Mouse (Mus musculus): ENCODE results near the gene Ppp1r12a.

Ppp1r12a gene

DNA sequence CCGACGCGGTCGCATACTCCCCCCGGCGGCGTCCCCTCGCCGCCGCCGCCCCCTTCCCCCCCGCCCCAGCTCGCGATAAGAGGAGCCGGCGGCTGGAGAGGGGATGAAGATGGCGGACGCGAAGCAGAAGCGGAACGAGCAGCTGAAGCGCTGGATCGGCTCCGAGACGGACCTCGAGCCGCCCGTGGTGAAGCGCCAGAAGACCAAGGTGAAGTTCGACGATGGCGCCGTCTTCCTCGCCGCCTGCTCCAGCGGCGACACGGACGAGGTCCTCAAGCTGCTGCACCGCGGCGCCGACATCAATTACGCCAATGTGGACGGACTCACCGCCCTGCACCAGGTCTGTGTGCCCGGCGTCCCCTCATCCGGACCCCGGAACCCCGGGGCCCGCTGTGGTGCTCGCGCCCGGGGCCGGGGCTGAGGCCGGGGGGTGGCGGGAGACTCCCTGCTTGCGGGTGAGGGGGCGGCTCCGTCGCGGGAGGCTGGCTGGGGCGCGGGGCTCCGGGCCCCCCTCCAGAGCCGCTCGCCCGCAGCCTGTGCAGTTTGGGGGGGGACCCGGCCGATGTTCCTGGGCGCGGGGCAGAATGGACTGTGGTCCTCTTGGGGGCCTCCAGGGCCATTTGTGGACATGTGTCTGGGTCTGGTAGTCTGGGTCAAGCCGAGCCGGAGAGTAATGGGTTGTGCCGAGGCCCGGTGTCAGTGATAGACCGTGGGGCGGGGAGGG is 466 bp downstream of the Ppp1r12a start:
- no peak for DNase-seq

DNA sequence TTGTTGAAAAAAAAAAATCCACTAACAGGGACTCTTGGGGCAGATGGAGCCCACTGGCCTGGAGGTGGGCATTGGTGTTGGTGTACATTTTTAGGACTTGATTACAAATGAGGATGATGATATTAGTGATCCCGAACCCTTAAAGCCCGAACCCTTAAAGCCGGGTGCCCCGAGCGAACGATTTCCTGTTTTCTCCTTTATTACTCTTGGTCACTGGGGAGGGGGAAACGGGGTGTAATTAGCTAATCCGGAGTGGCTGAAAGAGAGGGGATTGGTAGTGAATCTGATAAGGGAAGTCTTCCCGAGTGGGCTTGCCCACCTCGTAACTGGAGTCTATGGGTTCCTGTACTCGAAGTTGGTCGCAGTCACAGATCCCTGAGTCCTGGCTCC is 1.0 kb downstream of the Ppp1r12a start:
- peak in 1 of 2 experiments; percentile 34 for DNase-seq

DNA sequence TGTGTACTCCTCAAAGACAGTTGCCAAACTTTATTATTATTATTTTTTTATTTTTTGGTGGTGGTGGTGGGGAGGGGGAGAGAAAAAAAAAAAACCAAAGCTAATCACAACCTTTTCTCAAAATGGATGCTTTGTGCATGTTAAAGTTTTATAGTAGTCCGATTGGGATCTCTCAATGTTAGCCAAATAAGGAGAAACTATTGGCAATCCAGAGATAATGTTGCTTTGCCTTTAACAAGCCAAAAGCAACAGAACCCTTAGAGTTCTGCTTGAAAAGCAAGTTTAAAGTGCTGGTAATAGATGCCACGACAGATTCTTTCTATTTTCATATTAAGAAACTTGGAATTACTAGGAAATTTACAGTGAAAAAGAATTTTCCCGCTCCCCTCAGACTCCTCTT is 1.5 kb downstream of the Ppp1r12a start:
- no peak for DNase-seq

DNA sequence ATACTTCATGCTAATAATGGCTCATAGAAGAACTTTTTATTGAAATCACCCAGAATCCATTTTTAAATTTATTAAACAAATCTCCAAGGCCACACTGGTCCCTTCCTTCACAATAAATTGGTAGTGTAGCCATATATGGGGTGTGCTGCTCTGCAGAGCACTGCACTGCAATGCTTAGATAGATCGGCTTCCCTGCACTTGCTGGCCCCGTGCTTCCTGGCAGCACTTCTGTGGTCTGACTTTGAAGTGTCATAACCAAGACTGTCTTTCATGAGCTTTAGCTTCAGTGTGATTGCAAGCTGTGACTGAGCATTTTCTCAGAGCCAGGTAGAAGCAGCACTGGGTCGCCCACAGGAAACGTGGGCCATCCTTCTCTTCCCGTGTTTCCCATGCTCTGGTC is 5.8 kb downstream of the Ppp1r12a start:
- DNase-seq = peak; percentile 41 to 47

DNA sequence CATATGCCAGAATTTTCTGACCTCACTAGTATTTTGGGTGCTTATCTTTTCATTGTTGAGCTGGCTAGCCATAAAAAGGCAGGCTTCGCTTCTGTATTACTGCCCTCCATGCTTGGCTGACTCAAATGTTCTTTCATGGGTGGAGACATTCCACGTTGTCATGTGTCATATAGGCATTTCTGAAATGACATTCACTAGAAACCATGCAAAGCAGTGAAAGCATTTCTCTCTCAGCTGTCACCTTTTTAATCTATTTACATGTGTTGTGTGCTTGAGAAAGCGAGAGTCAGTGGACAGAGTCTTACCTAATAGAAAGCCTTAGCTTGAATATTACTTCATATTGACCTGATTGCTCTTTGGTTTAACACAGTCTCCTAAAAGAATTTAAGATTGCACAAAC is 8.8 kb downstream of the Ppp1r12a start:
- DNase-seq = no peak

DNA sequence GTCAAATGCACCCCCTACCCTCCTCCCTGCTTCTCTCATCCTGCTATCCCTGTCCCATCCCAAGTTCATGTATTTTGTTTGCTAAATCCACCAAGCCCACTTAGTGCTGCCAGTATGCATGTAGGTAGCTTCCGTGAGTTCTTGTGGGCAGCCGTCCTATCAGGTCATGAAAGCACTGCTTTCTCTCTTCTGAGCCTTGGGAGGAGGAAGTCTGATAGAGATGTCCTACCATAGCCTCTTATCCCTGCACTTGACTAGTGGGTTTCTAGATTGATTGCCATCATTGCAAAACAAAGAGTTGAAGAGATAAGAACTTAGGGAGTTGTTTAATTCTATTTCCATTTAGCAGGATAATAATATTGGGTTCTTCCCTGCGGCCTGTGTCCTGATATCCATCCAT is 9.6 kb downstream of the Ppp1r12a start:
- DNase-seq = no peak

DNA sequence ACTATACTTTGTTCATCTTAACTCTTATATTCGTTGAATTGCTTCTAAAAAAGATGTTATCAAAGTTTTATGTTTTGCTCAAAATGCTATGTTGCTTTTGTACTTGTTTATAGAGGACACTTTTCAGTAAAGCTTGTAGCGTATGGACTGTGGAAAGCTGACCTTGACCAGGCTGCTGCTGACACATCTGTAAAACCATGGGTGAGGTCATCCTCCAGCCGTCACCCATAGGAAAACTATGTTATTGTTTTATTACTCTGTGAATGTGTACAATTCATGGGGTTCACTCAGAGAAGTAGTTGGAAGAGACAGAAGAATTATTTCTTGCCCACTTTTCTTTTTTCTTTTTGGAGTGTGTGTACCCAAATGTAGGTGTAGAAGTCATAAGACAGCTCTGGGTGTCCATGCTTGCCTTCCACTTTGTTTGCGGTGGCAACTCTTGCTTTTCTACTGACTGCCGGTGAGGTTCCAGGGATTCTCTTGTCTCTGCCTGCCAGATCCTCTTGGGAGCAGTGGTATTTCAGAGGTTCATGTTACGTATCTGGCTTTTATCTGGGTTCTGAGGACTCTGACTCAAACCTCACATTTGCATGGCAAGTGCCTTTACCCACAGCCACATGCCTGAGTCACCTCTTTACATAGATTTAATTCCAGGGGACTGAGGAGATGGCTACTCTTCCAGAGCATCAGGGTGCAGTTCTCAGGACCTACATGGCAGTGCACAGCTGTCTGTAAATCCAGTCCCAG is 11.0 kb downstream of the Ppp1r12a start:
- no peak for DNase-seq

DNA sequence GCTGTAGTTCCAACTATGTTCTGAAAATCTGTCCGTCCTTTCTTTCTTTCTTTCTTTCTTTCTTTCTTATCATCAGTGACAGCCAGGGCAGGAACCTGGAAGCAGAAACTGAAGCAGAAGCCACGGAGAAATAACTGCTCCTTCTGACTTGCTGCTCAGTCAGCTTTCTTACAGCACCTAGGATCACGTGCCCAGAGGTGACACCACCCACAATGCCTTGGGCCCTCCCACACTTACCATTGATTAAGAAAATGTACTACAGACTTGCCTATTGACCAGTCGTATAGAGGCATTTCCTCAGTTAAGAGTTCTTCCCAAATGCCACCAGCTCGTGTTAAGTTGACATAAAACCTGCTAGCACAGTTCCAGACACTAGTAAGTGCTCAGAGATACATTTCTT is 12.1 kb downstream of the Ppp1r12a start:
- no peak for DNase-seq

DNA sequence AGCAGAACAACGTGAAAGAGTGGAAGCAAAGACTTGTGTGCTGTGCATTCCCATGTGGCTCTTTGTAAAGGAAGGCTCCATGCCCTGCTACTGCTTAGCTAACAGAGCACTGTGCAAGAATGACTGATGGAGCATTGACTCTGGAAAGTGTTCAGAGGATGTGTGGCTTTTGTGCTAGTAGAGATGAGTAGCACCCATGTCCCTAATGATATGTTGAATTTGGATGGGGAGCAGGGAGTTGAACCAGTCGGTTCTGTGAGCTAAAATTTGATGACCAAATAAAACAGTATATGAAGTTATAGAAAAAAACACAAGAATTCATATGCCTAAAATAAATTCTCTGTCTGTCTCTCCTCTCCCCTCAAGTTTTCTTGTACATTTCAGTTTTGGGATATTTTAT is 13.9 kb downstream of the Ppp1r12a start:
- no peak for DNase-seq

DNA sequence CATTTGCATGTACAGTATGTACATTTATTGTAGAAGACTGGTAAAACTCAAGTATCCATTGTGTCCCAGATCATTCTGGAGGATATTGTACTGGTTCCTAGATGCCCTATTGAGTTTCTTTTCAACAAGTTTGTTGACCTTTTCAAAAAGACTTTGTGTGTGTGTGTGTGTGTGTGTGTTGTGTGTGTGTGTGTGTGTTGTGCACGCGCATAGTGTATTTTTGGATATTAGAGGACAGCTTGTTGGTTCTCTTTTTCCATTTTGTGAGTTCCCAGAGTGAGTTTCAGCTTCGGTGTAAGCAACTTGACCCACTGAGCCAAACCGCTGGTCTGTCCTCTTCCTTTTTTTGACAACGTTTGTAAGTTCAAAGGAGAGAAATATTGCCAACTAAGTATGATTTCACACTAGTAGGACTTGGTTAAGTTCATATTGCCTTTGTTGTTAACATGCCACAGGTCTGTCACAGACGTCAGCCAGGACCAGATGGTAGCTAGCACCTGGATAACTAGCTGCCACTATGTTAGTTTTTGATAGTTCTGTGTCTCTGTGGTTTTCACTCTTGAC is 16.4 kb downstream of the Ppp1r12a start:
- no peak for DNase-seq

DNA sequence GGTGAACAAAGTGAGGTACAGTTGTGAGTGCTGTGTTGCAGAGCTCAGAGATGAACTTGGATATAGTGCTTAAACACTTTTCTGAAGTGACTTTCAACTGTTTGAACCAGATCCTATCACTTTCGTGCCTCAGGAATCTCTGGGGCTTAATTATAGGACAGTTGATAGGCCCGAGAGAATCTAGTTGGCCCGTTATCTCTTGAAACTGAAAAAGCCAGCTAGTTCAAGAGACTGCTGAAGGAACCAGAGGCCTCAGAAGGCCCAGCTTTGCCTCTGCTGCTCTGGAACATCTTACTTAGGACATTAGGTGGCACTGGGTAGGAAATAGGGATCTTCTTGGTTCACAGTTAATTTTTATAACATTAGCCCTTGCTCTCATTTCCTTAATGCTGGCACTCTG is 17.4 kb downstream of the Ppp1r12a start:
- DNase-seq = no peak

DNA sequence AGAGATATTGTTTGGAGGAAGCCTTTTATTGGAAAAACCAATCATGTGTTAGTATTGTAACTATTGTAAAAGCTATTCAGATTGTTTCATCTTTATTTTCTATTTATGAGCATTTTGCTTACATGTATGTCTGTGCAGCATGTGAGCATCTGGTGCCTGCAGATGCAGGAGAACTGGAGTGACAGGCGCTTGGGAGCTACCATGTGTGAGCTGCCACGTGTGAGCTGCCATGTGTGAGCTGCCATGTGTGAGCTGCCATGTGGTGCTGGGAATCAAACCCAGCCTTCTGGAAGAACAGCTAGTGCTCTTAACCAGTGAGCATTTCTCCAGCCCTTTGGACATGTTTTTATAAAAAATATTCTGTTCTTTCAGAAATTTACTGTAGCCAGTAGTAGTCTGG is 18.3 kb downstream of the Ppp1r12a start:
- no peak for DNase-seq

DNA sequence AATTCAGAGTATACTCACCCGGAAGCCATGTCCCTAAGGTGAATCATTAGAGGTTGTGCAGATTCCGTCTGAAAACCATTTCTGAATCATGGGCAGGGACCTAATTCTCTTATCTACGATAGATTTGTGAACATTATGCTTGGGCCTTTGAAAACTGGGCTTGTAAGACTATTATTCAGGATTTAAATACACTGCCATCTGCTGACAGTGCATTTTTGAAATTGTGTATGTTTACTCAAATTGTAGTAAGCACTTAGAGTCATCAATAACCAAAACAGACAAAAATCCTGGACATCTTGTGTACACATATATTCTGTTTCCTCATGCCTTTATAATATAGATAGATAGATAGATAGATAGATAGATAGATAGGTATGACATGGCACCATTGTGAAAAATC is 19.9 kb downstream of the Ppp1r12a start:
- DNase-seq = no peak

DNA sequence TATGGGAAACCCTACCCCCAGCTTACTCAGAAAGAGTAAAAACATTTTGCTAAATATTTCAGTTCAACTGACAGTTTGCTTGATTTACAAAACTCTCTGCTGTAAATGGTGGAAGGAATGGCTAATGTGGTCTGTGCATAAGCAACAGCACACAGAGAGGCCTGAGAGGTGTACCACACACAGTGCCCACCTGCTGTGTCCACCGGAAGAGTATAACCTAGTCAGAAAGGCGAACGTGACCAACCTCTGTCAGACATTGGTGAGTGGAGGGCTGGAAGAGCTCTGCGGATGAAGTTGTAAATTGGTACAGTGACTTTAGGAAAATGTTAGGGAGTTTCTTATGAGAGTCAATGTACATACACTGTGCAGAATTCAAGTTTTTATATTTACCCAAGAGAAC is 20.4 kb downstream of the Ppp1r12a start:
- DNase-seq = no peak

DNA sequence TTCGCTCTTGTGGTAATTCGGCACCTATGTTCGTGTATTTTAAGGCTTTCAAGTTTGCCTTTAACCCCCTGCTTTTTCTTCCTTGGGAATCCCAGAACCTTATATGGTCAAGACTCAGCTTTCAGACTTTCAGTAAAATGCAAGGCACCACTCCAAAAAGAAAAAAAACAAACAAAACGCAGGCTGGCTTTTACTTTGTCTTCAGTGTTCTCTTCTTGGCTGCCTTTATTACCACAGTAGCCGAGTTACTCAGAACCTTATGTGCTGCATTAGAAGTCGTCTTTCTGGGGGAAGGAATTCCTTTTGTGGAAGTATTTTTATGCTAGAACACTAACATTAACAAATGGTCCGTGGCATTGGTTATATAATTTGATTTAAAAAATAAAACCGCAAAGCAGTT is 22.8 kb downstream of the Ppp1r12a start:
- no peak for DNase-seq

DNA sequence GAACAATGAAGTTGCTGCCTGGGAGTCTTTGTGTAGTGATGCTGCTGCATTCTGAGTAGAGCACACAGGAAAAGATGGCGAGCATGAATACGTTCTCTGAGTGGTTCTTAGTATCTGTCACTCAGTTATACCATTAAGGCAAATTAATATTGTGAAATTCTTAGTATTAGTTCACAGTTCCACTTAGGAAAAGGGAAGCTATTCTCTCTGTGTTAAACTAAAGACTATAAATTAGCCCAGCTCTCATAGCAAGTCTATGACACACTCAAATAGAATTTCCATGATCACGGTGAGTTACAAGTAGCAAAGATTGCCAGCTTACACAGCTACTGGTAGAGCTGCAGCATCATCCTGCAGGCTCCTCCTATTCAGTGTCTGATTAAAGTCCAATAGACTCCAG is 23.3 kb downstream of the Ppp1r12a start:
- no peak for DNase-seq

DNA sequence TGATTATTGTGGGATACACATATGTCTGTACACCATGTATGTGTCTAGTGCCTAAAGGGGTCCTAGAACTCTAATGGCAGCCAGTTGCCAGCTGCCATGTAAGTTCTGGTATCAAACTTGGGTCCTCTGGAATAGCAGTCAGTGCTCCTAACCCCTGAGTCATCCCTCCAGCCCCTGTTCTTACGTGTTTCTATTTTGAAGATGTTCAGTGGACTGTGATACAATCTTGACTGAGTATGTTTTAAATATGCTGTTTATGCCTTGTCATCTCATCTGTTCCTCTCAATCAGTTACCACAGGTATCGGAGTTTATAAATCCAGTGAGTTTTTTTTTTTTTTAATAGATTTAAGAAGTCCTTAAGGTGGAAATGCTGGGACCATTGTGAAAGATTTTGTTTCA is 27.3 kb downstream of the Ppp1r12a start:
- no peak for DNase-seq

DNA sequence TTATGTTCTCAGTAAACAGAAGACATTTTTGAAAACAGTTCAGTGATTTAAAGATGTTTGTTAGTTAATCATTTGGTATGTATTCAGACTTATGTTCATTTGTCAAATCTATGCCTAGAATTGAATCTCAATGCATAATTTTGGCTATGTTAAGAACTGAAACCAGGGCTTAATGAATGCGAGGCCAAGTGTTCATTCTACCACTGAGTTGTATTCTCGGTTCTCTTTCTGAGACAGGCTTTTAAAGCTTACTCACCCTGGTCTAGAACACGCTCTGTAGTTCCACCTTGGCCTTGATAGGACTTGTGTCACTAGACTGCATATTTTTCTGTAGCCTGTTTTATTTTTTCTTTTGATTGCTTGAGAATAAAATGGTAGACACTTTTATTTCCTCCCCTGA is 28.0 kb downstream of the Ppp1r12a start:
- DNase-seq = no peak

DNA sequence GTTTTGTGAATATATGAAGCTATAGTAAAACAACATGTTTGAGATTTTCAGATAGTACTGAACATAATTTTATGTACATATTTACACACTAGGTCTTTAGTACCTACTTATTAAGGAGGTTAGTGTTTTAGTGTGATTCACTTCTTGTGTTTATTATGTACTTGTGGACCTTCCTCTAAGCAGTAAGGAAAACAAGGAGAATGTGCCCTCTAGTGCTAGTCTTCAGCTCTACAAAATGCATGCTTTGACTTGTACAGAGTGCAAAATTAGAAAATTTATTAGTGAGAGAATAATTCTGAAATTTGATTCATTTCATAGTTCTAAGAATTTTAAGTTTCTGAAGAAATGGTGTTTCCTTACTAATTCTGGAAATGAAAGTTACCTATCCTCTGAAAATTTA is 28.6 kb downstream of the Ppp1r12a start:
- no peak for DNase-seq

DNA sequence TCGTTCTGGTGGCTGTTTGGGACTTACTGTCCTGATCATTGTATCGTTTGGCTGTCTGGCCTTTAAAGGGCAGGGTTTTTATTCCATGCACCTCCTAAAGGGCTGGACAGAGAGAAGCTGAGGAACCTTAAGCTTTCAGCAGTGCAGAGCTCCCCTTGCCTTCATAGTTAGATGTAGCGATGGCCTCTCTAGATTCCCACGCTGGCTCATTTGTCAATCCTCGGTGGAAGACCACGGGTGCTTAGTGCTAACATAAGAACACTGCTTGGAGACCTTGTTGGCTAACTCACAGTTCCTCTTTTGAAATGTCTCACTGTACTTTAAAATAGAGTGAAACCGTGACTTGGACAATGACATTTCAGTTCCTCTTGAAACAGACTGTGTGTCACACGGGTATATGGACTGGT is 29.4 kb downstream of the Ppp1r12a start:
- peak in 1 of 2 experiments; percentile 25 for DNase-seq

DNA sequence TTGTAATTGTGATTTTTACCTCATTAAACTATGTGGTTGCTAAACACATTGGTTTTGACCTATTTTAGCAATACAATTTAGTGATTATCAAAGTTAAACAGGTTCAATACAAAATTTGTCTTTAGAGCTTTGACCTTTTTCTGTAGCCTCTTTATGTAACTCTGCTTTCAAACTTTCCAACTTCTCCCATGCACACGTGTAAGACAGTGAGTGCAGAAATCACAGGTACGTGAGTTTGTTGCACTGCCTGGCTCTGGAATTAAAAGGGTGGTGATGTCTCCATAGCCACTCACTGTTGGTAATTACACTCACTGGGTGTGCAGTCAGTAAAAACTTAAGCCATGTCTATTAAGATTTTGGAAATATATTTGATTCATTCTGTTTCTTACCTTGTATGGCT is 30.3 kb downstream of the Ppp1r12a start:
- DNase-seq = no peak

DNA sequence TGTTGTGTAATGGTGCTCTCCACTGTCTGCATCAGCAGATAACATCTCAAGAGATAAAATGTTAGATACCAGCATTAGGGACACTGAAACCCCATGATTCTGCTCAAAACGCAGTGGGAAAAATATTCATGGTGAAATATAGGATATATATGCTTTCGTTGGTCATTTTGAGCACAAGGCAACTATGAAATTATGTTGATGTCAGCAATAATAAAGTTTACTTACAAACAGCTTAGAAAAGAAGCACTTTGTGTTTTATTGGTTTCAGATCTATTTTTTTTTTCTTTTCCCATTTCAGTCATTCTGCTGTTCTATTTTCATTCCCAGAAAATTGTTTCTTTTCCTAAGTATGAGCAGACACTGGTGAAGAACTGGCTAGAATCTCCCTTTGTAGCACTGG is 34.1 kb downstream of the Ppp1r12a start:
- no peak for DNase-seq

DNA sequence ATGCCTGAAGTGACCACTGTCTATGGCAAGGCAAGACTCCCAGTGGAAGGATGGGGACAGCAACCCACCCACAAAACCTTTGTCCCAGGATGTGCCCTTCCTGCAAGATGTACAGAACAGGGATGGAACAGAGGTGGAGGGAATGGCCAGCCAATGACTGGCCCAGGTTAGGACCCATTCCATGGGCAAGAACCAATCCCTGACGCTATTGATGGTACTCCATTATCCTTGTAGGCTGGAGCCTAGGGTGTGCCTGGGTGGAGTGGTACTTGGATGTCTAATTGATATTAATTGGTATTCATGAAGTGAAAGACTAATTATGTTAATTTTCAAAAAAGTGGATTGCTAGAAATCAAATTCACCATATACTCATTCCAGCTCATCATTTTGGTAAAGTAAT is 35.5 kb downstream of the Ppp1r12a start:
- DNase-seq = no peak

DNA sequence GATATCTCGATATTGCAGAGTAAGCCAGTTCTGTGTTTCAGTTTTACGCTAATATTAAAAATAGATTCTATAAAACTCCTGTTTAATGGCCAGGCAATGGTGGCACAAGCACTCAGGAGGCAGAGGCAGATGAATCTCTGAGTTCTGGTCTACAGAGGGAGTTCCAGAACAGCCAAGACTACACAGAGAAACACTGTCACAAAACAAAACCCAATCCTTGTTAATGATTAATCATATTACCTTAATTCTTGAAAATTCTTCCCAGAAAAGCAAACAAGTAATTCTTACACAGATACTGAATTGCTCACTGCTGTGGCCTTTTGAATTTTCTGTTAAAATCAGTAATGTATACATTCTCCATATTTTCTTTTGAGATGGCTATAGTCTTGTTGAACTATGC is 37.0 kb downstream of the Ppp1r12a start:
- no peak for DNase-seq

DNA sequence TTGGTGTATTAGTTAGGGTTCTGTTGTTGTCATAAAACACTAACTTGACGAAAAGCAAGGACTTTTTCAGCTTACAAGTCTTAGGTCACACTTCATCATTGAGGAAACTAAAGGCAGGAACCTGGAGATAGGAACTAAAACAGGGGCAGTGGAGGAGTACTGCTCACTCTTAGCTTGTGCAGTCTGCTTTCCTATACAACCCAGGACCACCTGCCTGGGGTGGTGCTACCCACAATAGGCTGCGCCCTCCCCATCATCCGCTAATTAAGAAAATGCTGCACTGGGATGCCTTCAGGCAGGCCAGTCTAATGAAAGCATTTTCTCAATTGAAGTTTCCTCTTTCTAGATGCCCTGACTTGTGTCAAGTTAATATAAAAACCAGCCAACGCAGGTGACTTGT is 40.1 kb downstream of the Ppp1r12a start:
- DNase-seq = no peak
